Mouse (Mus musculus) lung, postnatal 0 days (tissue): ENCODE measurements around the gene Ptcra.

Source experiments
- CTCF ChIP-seq: IDR thresholded peaks from 2 replicates; pipeline ENCODE4 v1.5.1; 2016; ENCODE audit warnings: antibody characterized with exemption, mild to moderate bottlenecking
- EP300 ChIP-seq: IDR thresholded peaks from 2 replicates; pipeline ENCODE4 v1.6.1; 2016; ENCODE audit warnings: antibody characterized with exemption, mild to moderate bottlenecking, control low read depth

- peak; percentile 39 for TF ChIP-seq CTCF
- no peak for TF ChIP-seq EP300
Observed at GRCm38 (mm10) chr17:46771025-46771424, 7.5 kb upstream of the Ptcra start.
